Mouse (Mus musculus): ENCODE measurements around the gene Egfem1.

- no peak for TF ChIP-seq CTCF (IDR thresholded peaks at IDR 0.05; ENCODE audit: extremely low read depth, insufficient read depth, low read length)
- TF ChIP-seq POLR2A (IDR thresholded peaks at IDR 0.05; ENCODE audit: extremely low read depth, insufficient read depth, low read length): no peak
Measured at GRCm38 (mm10) chr3:29432109-29433091, 350.6 kb downstream of the Egfem1 start.

Measured in cortical plate, adult 2 months (tissue).